Comparison of ENCODE assay signal across 8 mouse cellular contexts in the genomic region with DNA sequence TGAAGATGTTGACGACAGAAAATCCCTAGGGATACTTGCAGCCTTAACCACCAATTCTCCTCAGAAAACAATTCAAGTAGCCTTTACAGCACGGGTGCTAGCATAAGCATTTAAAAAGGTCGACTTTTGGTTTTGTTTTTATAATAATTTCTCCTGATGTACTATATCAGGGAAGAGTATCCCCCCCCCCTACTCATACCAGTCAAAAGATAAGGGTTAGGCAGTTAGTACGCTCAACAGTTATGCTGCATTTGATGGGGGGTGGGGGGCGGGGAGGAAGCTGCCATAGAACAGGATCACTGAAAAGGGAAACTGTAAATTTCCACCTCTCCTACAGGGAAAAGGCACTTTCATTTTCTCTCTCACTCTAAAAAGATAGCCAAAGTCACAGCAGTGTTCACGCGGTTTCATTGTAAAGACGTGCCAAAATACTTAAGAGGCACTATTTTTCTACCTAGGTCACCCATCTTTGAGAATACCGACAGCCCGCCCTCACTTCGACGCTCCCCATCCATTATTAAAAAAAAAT. TPM values are rescaled to one million over a fixed set of nuclear protein-coding genes. Genes with fewer than 3 reads are reported as not detected.
A peak's percentile ranks its signal among the peaks of the same experiment; 100 is the strongest.
DNase-seq lines count a peak whose midpoint lies in the region; ATAC-seq and TF ChIP-seq lines count a peak whose summit lies in the region.

No protein-coding gene starts in this region.

- no peak for ATAC-seq in kidney, embryonic 15.5 days (replicated peaks; ENCODE audit: low FRiP score)
- no peak for ATAC-seq in hindbrain, embryonic 16.5 days
- ATAC-seq in midbrain, postnatal 0 days (ENCODE audit: low FRiP score), result no peak

- no peak for DNase-seq in kidney, adult 9 months
- peak; percentile 21 for DNase-seq in brain, embryonic 14.5 days (ENCODE audit: low read depth)
- no peak for DNase-seq in midbrain, postnatal 0 days (ENCODE audit: low spot score)
- no peak for DNase-seq in left cerebral cortex, postnatal 25 days (ENCODE audit: low spot score in 2 of 2)
- no peak for DNase-seq in thymus, postnatal 14 days
- no peak for DNase-seq in thymus, postnatal 10 days (ENCODE audit: low spot score in 2 of 2)

- H3K27me3 ChIP-seq in kidney, embryonic 15.5 days, result peaks cover 3% of the 10 kb centered on the region; the same call in 1 of the 2 replicates
- no peaks in the 10 kb centered on the region for H3K27me3 ChIP-seq in hindbrain, embryonic 16.5 days (replicated peaks; ENCODE audit: control insufficient read depth, insufficient read depth, low read length)
- no peaks in the 10 kb centered on the region for H3K27me3 ChIP-seq in midbrain, postnatal 0 days (ENCODE audit: insufficient read depth, low read length)

- intact Hi-C loops in left cerebral cortex, postnatal 25 days (cut with DNase I), result loop anchor here (2.0 kb wide), 1 partner anchor 29 kb away; no protein-coding TSS in a partner anchor

- H3K4me2 ChIP-seq in kidney, embryonic 15.5 days, result peak overlapping the region; percentile 93
- peak overlapping the region; percentile 65 for H3K4me2 ChIP-seq in hindbrain, embryonic 16.5 days (ENCODE audit: low read length)
- H3K4me2 ChIP-seq in midbrain, postnatal 0 days (ENCODE audit: low read depth, low read length, poor library complexity, severe bottlenecking), result peak overlapping the region; percentile 52

- WGBS in kidney, embryonic 15.5 days, result 6% methylated on average over 12 of the region's 12 CpGs
- 5% methylated on average over 12 of the region's 12 CpGs for WGBS in hindbrain, embryonic 16.5 days
- 2% methylated on average over 12 of the region's 12 CpGs for WGBS in midbrain, postnatal 0 days

- no peak for TF ChIP-seq POLR2A in brain, embryonic 14.5 days (IDR thresholded peaks at IDR 0.05; ENCODE audit: borderline replicate concordance, extremely low read depth, insufficient read depth, insufficient read length, poor library complexity, severe bottlenecking)

- no peak for TF ChIP-seq CTCF in brain, embryonic 14.5 days (IDR thresholded peaks at IDR 0.05; ENCODE audit: borderline replicate concordance, extremely low read depth, insufficient read depth, insufficient read length)
- no peak for TF ChIP-seq CTCF in midbrain, postnatal 0 days (IDR thresholded peaks at IDR 0.05)

- peak overlapping the region; percentile 80 for H3K4me3 ChIP-seq in kidney, embryonic 15.5 days (replicated peaks)
- H3K4me3 ChIP-seq in hindbrain, embryonic 16.5 days (ENCODE audit: low read length), result peak overlapping the region; percentile 90
- peak overlapping the region; percentile 91 for H3K4me3 ChIP-seq in midbrain, postnatal 0 days (ENCODE audit: low read depth, low read length)

- H3K9ac ChIP-seq in kidney, embryonic 15.5 days, result peak overlapping the region; percentile 62
- peak overlapping the region; percentile 92 for H3K9ac ChIP-seq in hindbrain, embryonic 16.5 days (ENCODE audit: low read depth, low read length)
- peak overlapping the region; percentile 93 for H3K9ac ChIP-seq in midbrain, postnatal 0 days (replicated peaks; ENCODE audit: low read length, poor library complexity, severe bottlenecking)

- H3K4me1 ChIP-seq in kidney, embryonic 15.5 days, result peaks cover 10% of the 10 kb centered on the region; the same call in 1 of the 2 replicates
- peaks cover 13% of the 10 kb centered on the region for H3K4me1 ChIP-seq in hindbrain, embryonic 16.5 days (ENCODE audit: control insufficient read depth, insufficient read depth, low read depth, low read length)
- 0 out of 2 replicates have a peak, but pooled peaks cover 3% of the 10 kb centered on the region for H3K4me1 ChIP-seq in midbrain, postnatal 0 days (ENCODE audit: insufficient read depth, low read length)

- H3K36me3 ChIP-seq in kidney, embryonic 15.5 days, result no peaks in the 10 kb centered on the region
- no peaks in the 10 kb centered on the region for H3K36me3 ChIP-seq in hindbrain, embryonic 16.5 days (ENCODE audit: control insufficient read depth, insufficient read depth, low read length)
- peaks cover 8% of the 10 kb centered on the region; the same call in 1 of the 2 replicates for H3K36me3 ChIP-seq in midbrain, postnatal 0 days (ENCODE audit: insufficient read depth, low read length)

- no peaks in the 10 kb centered on the region for H3K9me3 ChIP-seq in kidney, embryonic 15.5 days (replicated peaks)
- no peaks in the 10 kb centered on the region for H3K9me3 ChIP-seq in hindbrain, embryonic 16.5 days (ENCODE audit: control insufficient read depth, low read length)
- no peaks in the 10 kb centered on the region for H3K9me3 ChIP-seq in midbrain, postnatal 0 days (ENCODE audit: low read length)

- H3K27ac ChIP-seq in kidney, embryonic 15.5 days, result peak overlapping the region; percentile 83
- peak overlapping the region; percentile 94 for H3K27ac ChIP-seq in hindbrain, embryonic 16.5 days (ENCODE audit: low read depth, low read length)
- peak overlapping the region; percentile 90 for H3K27ac ChIP-seq in midbrain, postnatal 0 days (ENCODE audit: low read depth, low read length)

RNA-seq across cellular contexts. Expression of a gene that starts 1.4 kb away (rescaled TPM):
- polyA plus RNA-seq in kidney, embryonic 15.5 days (2015; fragmentation: Nextera tagmentation; extraction: Ambion mirVana), result 16.5 and 19.3 TPM in 2 replicates
- 170 and 238 TPM in 2 replicates for polyA plus RNA-seq in brain, embryonic 14.5 days (2012; rRNA removed)
- 357 and 362 TPM in 2 replicates for polyA plus RNA-seq in hindbrain, embryonic 16.5 days (2015; fragmentation: Nextera tagmentation; extraction: Ambion mirVana)
- 185 and 264 TPM in 2 replicates for total RNA-seq in midbrain, postnatal 0 days (2014; rRNA removed)
- polyA plus RNA-seq in midbrain, postnatal 0 days (2015; fragmentation: Nextera tagmentation; extraction: Ambion mirVana), result 424 and 430 TPM in 2 replicates
- 1,000 to 10,000 TPM in 1 of 2 experiments, 100 to 1,000 TPM in 1; 957 to 1,021 TPM for total RNA-seq in left cerebral cortex, postnatal 25 days (2021)

RNA-seq across cellular contexts. Expression of a gene that starts 30.3 kb away (rescaled TPM):
- 44.5 and 47.7 TPM in 2 replicates for polyA plus RNA-seq in kidney, embryonic 15.5 days (2015; fragmentation: Nextera tagmentation; extraction: Ambion mirVana)
- 40.2 and 47.0 TPM in 2 replicates for polyA plus RNA-seq in brain, embryonic 14.5 days (2012; rRNA removed)
- 31.7 and 37.0 TPM in 2 replicates for polyA plus RNA-seq in hindbrain, embryonic 16.5 days (2015; fragmentation: Nextera tagmentation; extraction: Ambion mirVana)
- total RNA-seq in midbrain, postnatal 0 days (2014; rRNA removed), result 39.5 and 40.9 TPM in 2 replicates
- polyA plus RNA-seq in midbrain, postnatal 0 days (2015; fragmentation: Nextera tagmentation; extraction: Ambion mirVana), result 17.7 and 18.1 TPM in 2 replicates
- 10 to 100 TPM; 20.8 to 24.6 TPM for total RNA-seq in left cerebral cortex, postnatal 25 days (2021)
